Mouse (Mus musculus): Measurements from ENCODE around the gene Gba. TPM values are rescaled to one million over a fixed set of nuclear protein-coding genes. Genes with fewer than 3 reads are reported as not detected.
"Not testable (repeated sequence)": the region's sequence is repeated elsewhere in the genome, so short reads cannot be mapped to it uniquely, and the experiment has no call there.

The Gba gene
- total RNA-seq, 2 experiments from 2014 or later: 18.3 to 19.6 TPM

DNA sequence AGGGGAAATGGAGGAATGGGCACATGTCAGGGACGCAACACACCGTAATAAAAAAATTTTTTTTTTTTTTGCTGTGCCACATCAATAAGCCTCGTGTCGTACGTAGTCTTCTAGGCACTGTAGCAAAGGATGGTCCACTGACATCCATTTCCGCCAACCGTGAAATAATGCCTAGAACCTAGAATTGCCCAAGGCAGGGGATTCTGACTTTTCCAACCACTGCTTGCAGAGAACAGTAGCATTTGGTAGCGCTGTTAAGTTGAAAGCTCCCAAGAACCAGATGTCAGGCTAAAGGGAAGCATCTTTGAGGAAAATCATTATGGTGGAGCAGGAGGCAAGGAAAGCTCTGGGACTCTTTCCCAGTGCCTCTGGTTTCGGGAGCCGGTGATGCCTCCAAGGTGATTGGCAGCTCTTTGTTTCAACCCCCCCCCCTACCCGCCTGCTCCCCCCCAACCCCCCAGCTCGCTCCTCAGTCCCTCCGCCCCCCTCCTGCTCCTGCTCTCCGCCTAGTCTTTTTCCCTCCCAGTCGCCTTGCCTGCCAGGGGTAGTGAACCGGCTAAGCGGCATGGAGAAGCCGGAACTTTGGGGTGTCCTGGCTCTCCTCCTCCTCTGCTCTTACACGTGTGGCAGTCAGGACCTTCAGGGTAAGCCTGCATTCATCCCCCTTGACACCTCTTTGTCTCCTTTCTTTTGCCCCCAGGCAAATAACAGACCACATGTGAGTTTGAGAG, 12.1 kb downstream of the Gba start, which contains the start of gene Thbs3:
Gene Thbs3, plus strand, starts transcription at position 500 of the 731 bp plus-strand sequence.
- peak; percentile 49 to 58 for DNase-seq

DNA sequence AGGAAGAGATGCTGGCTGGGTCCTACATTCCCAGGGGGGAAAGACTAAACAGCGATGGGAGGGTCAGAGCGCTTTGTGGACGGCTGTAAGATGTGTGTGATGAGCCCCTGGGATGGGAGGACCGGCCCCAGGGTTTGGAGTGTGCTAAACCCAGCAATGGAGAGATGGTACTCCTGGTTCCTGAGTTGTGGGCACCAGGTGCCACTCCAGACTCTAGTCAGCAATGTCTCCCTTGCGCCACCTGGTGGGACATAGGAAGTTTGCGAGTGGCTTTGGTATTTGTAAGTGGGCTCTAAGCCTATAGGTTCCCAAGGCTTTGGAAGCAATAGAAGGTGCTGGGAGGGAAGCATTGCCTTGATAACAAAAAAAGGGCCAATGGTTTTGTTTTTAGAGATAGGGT, 13.1 kb downstream of the Gba start:
- peak; percentile 80 to 91 for DNase-seq

DNA sequence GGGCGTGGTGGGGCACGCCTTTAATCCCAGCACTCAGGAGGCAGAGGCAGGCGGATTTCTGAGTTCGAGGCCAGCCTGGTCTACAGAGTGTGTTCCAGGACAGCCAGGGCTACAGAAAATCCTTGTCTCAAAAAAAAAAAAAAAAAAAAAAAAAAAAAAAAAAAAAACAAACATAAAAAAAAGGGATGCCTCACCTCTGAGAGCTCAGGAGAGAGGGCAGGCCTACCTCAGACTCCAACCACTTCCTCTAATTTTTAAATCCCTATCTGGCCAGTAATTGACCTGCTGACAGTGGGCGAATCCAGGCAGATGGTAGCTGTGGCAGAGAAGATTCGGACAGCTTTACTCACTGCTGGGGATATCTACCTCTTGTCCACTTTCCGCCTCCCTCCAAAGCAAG, 13.7 kb downstream of the Gba start:
- not testable (repeated sequence) for DNase-seq

DNA sequence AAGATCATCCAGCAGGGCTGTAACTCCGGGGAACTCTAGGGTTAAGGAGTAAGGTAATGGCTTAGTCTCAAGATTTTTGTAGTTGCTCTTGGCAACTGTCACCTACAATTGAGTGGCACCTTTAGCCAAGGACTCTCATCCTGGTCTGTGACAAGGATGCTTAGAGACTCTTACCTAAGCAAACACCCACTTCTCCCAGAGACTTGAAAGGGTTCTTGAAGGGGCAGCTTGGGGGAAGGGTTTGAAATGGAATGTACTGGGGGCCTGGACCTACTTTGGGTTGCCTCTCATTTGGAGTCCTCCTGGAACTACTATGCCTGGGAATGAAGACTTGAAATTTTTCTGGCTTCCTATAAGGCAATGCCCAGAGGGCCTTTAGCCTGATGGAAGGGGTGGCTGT, 15.5 kb downstream of the Gba start:
- DNase-seq: no peak

DNA sequence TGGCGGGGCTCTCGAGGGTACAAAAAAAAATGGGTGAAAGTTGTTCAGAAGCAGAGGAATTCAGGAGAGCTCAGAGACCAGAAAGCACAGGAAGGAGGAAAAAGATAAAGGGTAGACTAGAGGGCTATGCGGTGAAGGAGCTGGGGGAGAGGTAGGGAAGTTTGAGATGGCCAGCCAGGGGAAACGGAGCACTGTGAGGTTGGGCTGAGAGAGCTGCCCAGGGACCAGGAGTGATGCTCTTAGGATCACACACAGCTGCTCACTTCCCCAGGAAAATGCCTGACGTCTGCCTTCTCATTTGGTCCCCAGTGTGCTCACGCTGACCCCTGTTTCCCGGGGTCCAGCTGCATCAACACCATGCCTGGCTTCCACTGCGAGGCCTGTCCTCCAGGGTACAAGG, 16.8 kb downstream of the Gba start:
- no peak for DNase-seq

DNA sequence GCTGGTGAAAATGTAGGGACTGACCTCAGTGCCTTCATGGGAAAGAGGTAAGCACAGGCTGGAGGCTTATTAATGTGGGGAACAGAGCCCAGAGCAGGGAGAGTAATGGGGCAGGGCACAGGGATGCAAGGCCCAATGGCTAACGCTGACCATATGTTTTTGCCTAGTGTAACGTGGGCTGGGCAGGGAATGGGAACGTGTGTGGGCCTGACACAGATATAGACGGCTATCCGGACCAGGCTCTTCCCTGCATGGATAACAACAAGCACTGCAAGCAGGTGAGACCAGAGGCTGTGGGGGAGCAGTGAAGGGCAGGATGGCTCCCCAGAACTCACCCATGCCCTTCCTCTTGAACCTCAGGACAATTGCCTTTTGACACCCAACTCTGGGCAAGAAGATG, 18.4 kb downstream of the Gba start:
- DNase-seq: no peak

DNA sequence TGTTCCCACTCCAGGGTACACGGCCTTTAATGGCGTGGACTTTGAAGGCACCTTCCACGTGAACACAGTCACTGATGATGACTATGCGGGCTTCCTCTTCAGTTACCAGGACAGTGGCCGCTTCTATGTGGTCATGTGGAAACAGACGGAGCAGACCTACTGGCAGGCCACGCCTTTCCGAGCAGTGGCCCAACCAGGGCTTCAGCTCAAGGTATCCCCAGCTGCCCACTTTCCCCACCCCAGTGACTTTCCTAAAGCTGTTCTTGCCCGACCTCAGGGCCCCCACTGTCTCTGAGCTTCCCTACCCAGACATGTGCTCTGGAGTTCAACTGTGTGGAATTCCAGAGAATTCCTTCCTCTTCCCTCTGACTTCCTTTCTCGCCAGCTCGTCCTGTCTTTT, 22.1 kb downstream of the Gba start:
- no peak for DNase-seq

DNA sequence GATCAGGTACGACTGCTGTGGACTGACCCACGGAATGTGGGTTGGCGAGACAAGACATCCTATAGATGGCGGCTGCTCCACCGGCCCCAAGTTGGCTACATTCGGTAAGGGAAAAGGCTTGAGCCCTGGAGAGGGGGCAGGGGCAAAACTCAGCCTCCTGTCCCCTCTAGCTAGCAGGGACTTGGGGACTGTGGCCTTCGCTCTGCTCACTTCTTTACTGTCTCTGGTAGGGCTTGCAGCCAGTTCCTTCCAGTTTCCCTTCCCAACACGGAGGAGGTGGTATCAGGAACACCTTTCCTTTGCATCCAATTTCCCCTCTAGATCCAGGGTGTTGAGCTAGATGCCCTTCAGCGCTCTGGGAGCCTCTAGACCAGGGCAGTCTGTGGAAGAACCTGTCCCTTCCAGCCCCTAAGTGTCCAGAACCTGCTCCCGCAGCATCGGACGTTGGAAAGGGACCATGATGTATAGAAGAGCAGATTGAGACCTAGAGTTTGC, 22.6 kb downstream of the Gba start:
- DNase-seq: no peak

DNA sequence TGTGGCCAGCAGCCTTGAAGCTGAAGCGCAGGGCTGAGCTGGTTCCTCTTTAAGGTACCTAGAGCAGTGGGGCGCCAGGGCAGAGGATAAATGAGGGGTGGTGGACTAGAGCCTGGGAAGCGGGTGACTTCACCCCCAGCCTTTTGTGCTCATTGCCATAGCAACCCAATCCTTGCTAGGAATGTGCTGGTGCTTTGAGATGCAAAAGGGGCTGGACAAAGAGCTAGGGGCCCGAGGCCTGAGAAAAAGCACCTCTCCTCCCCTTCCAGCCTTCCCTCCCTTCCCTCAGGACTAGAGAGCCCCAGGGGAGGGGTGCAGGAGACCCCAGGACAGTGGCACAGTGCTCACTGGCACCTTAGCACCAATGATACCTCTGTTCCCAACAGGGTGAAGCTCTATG, 23.2 kb downstream of the Gba start:
- no peak for DNase-seq

DNA sequence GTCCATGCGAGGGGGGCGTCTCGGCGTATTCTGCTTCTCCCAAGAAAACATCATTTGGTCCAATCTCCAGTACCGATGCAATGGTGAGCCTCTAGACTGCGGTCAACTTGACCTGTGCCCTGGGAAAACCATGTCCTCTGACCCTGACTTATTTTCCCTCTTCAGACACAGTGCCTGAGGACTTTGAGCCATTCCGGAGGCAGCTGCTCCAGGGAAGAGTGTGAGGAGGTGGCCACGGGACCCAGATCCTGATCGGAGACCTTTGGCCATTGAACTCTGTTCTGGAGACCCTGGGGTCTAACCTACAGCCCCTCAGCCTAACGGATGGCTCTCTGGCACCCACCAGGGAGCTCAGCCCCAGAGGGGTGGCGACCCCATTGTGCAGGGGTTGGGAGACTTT, 23.6 kb downstream of the Gba start:
- no peak for DNase-seq

DNA sequence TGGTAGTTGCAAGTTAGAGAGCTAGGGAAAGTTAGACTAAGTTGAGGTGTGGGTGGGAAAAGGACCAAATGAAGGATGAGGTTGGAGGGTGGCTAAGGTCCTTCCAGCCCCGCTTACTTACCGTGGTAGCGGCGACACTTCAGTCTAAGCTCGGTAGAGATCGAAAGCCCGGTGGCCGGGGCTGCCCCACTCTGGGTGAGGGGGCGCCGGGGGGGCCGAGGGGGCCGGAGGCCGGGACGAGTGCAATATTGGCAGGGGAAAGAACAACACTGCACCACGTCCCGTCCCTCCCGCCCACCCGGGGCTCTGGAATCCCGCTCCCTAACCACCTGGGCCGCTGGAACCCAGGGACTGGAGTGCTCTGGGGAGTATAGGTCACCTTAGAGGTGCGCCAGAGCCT, 24.2 kb downstream of the Gba start, which contains the start of gene Mtx1:
Gene Mtx1, minus strand, starts transcription at position 189 of the 400 bp plus-strand sequence.
- DNase-seq: no peak

DNA sequence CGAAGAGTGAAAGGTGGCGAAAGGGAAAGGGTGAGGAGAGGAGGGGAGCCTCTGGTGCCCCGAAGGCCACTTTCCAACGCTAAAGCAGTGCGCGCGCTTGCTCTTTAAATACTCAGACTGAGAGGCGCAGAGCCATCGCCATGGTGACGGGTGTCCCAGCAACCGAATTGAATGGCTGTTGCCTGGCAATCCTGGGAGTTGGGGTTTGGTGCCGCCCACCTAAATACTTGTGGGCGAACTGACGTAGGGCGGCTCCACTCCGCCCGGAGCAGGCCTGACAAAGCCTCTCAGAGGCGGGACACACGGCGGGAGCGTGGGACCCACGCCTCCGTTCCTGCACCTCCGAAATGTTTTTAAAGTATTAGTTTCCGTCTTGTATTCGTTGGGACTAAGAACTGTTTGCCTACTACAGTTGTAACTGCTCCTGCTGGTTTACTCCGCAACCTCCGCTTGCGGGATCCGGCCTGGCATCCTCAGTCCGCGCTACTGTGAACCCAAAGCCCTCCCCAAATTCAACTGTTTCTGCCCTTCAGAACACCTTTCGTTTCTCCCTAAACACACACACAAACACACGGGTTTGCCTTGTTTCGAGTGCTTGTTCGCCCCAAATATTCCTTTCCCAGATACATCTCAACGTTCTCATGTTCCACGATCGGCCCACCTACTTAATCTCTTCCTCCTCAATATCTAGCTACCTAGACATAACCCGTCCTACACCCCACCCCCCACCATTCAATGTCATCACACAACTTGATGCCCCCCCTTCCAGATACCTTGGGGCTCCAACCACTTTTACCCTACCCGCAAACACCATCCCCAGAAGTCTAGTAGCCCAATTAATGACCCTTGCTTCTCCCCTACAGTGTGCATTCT, 24.8 kb downstream of the Gba start:
- DNase-seq: peak; percentile 85 to 88

DNA sequence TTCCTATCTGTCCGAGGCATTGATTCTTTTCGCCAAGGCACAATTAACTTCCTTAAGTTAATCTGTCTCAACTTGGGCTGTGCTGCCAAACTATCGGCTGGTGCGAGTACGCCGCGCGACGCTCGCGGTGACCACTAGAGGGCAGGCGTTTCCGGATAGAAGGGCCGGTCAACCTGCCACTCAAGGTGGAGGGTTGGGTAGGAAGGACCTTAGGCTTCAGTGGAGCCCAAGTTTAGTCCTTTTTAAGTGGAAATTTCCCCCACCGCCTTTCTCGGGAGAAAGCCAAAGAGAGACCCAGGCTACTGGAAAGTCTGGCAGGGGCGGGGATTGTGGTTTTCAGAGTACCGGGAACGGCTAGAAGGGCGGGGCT, 25.4 kb downstream of the Gba start:
- DNase-seq: peak; percentile 89 to 95

DNA sequence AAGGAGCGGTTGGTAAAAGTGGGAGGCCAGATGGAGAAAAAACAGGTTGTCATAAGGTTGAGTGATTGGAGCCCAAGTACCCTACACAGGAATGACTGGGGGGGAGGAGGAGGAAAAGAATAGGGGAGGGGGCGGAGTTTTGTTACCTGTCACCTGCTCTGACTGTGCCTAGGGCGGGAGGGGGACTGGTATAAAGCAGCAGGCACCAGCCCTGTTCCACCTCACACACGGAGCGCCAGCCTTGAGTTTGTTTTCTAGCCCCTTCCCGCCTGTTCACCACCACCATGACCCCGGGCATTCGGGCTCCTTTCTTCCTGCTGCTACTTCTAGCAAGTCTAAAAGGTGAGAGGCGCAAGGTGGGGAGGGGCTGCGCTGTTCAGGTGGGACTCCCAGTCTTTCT, 26.1 kb downstream of the Gba start, which contains the start of gene Muc1:
Gene Muc1, plus strand, starts transcription at position 222 of the 400 bp plus-strand sequence.
- no peak for DNase-seq

DNA sequence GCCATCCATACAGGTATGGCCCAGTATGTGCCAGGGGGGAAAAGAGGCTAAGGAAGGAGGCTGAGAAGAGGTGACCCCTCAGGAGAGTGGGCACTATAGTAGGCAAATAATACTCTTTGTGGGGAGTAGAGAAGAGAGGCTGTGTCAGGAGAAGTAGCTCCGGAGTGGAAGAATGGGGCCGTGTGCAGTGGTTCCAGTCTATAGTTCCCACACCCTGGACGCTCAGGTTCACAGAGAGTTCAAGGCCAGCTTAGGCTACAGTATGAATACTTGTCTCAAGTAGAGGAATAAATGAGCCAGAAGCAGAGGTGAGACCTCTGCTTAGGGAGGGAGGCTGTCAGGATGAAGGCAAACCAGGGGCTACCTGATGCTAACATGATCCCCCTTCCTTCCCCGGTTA, 26.5 kb downstream of the Gba start:
- DNase-seq: no peak

DNA sequence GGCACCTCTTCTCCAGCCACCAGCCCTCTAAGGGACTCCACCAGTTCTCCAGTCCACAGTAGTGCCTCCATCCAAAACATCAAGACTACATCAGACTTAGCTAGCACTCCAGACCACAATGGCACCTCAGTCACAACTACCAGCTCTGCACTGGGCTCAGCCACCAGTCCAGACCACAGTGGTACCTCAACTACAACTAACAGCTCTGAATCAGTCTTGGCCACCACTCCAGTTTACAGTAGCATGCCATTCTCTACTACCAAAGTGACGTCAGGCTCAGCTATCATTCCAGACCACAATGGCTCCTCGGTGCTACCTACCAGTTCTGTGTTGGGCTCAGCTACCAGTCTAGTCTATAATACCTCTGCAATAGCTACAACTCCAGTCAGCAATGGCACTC, 27.8 kb downstream of the Gba start:
- DNase-seq: no peak

DNA sequence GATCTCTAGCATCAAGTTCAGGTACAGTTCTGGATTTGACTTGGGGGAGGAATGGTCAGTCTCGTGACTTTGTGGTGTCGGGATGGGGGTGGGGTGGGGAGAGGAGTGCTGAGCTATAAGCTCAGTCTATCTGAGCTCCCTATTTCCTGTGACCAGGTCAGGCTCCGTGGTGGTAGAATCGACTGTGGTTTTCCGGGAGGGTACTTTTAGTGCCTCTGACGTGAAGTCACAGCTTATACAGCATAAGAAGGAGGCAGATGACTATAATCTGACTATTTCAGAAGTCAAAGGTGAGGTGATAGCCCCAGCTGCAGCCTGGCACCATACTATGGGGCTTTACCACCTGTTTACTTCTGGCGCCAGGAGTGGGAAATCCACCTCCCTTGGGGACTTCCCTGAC, 28.6 kb downstream of the Gba start:
- DNase-seq: no peak

DNA sequence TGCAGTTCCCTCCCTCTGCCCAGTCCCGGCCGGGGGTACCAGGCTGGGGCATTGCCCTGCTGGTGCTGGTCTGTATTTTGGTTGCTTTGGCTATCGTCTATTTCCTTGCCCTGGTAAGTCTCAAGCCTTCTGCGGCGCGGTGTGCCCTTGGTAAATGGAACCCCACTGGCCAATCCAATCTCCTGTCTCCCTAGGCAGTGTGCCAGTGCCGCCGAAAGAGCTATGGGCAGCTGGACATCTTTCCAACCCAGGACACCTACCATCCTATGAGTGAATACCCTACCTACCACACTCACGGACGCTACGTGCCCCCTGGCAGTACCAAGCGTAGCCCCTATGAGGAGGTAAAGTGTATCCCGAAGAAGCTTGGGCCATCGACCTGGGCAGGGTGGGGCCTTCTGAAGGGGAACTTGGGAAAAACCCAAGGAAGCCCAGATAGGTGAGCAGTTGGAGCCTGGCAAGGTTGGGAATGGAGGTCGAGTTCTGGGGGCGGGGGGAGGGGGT, 29.1 kb downstream of the Gba start:
- DNase-seq: no peak

DNA sequence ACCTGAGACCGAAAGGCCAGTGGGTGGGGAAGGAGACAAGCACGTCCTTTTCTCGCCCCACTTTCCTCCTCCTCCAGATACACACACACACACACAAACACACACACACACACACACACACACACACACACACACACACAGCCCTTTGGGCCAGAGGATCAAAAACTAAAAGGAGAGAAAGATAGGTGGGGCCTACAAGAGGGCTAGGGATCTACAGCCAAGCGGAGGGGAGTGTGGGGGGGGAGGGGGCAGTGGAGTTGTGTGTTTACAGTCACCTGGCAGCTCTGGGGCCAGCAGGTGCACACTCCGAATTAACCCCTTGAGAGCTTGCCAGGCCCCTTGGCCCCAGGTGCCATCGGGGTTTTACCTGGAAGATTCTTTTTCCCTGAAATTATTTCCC, 29.9 kb downstream of the Gba start:
- no peak for DNase-seq

DNA sequence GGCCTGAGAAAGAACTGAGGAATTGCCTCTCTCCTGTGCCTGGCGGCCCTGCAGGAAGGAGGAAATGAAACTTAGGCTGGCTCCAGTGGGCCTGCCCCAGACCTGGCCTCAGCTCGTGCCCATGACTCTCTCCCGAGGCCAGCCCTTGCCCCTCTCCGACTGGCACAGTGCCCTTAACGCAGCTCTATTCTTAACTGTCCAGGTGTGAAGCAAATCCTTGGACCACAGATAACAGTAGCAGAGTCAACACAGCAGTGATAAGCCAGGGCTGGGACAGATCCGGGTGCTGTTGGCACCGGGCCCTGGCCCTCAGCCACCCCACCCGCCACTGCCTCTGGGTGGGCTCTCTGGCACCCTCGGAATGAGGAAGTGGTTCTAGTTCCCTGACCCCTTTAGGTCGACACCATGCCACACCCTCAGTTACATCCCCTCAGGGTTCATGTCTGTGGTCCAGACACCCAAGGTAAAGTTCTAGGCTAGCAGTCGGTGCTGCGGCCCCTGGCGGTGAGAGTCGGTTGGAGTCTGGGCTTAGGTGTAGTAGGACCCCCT, 30.9 kb downstream of the Gba start:
- peak; percentile 39 to 46 for DNase-seq

DNA sequence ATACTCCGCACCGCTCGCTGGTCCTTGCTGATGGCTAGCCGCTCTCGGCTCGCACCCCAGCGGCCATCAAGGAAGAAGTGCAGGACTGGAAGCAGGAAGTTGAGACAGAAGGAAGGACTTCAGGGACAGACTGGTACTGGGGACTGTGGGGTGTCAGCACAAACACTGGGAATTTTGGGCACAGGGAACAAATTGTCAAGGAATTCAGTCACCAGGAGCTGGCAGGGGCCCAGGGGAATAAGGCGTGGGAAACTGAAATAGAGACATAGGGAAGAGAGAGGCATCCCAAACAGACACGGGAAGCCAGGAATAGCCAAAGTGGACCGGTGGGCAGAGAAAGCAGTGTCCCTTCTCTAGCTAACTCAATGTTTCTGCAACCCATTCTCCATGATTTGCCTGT, 33.8 kb downstream of the Gba start:
- DNase-seq: no peak

DNA sequence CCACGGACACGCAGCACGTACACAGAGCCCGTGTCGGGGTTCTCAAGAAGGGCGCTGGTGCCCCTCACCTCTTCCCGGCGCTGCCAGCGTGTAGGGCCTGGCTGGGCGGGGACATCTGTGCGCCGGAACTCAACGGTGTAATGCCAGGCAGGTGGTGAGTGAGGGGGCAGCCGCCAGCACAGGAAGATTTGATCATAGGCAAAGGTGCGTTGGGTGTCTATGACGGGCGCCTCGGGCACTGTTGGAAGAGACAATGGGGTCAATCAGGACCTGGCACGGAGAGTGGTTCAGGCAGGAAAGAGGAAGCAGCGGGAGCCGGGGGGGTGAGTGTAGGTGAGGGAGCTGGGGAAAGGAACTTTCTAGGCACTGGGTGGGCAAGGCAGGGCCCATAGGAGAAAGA, 35.0 kb downstream of the Gba start:
- no peak for DNase-seq

DNA sequence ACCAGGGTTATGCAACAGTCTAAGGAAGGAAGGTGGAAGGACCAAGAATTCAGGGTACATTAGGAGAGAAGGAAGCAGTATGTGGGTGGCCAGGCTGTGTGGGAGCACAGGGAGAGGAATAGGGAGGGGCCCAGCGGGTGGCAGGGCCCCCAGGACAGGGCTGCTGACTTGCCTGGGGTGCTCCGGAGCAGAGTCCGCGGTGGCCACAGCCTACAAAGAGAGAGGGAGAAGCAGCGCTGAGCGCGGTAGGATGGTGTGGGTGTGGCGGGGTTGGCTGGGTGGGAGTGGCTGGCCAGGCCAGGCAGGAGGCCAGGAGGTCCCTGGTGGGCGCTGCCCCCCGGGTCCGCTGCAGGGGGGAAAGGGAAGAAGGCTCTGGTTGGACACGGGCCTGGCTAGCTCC, 35.8 kb downstream of the Gba start:
- DNase-seq: no peak
